Mouse (Mus musculus) midbrain, postnatal 0 days (tissue): ENCODE results near the gene Ap2a1. TPM values are rescaled to one million over a fixed set of nuclear protein-coding genes. Genes with fewer than 3 reads are reported as not detected.

Source experiments
- ATAC-seq: fragments of 200-750 bp; cut with Nextera tagmentation; 2 replicates; pipeline ENCODE4 v1.8.0; 2017; ENCODE audit warnings: moderate number of reproducible peaks, mild to moderate bottlenecking, moderate TSS enrichment, moderate library complexity; ENCODE audit not compliant: low FRiP score
- DNase-seq: peaks from one replicate; pipeline ENCODE4 v3.0.0-alpha.2; 2015; ENCODE audit warnings: low spot score
- H3K27ac ChIP-seq: fragments of 300-500 bp; sonication (generic); 2 replicates; pipeline ENCODE4 v1.5.1; 2014; ENCODE audit warnings: low read depth, mild to moderate bottlenecking, low read length, mixed read lengths
- H3K27me3 ChIP-seq: fragments of 300-500 bp; sonication (generic); 2 replicates; pipeline ENCODE4 v1.6.1; 2014; ENCODE audit warnings: low read length, control low read depth, mixed read lengths; ENCODE audit not compliant: insufficient read depth
- H3K36me3 ChIP-seq: fragments of 300-500 bp; sonication (generic); 2 replicates; pipeline ENCODE4 v1.6.1; 2014; ENCODE audit warnings: low read length, control low read depth, mixed read lengths; ENCODE audit not compliant: insufficient read depth
- H3K4me1 ChIP-seq: fragments of 300-500 bp; sonication (generic); 2 replicates; pipeline ENCODE4 v1.6.1; 2014; ENCODE audit warnings: mild to moderate bottlenecking, control low read depth, antibody characterized with exemption, low read length, mixed read lengths; ENCODE audit not compliant: insufficient read depth
- H3K4me2 ChIP-seq: fragments of 300-500 bp; sonication (generic); 2 replicates; pipeline ENCODE4 v1.6.1; 2014; ENCODE audit warnings: low read depth, mild to moderate bottlenecking, low read length, mixed read lengths; ENCODE audit not compliant: poor library complexity, severe bottlenecking
- H3K4me3 ChIP-seq: fragments of 300-500 bp; sonication (generic); 2 replicates; pipeline ENCODE4 v1.5.1; 2014; ENCODE audit warnings: low read depth, mild to moderate bottlenecking, low read length, moderate library complexity
- H3K9ac ChIP-seq: fragments of 300-500 bp; sonication (generic); replicated peaks from 2 replicates; pipeline ENCODE4 v1.6.1; 2014; ENCODE audit warnings: mild to moderate bottlenecking, low read length, moderate library complexity, mixed read lengths; ENCODE audit not compliant: poor library complexity, severe bottlenecking
- H3K9me3 ChIP-seq: fragments of 300-500 bp; sonication (generic); 2 replicates; pipeline ENCODE4 v1.6.1; 2016; ENCODE audit warnings: low read length, control low read depth
- CTCF ChIP-seq: IDR thresholded peaks from 2 replicates; pipeline ENCODE4 v1.5.1; 2016; ENCODE audit warnings: antibody characterized with exemption, mild to moderate bottlenecking
- WGBS: fragments of 180-500 bp; shearing (Covaris S2); extraction: QIAGEN DNeasy Blood & Tissue Kit; methylation state at CpG from one replicate; pipeline ENCODE4 v1.1.7; 2014; 5-methylcytosine and 5-hydroxymethylcytosine counted together
- polyA plus RNA-seq: library from polyadenylated mRNA; unstranded; fragments of >200 nt; fragmentation: Nextera tagmentation; extraction: Ambion mirVana; gene quantifications from 2 replicates; pipeline ENCODE4 v1.2.1, GENCODE M21; 2015
- total RNA-seq: library from RNA; depleted of rRNA; stranded (reverse); fragments of >200 nt; gene quantifications from 2 replicates; pipeline ENCODE4 v1.2.3, GENCODE M21; 2014

Gene Ap2a1
- total and polyA plus RNA-seq, 2 experiments from 2014 or later: 129 to 238 TPM

DNA sequence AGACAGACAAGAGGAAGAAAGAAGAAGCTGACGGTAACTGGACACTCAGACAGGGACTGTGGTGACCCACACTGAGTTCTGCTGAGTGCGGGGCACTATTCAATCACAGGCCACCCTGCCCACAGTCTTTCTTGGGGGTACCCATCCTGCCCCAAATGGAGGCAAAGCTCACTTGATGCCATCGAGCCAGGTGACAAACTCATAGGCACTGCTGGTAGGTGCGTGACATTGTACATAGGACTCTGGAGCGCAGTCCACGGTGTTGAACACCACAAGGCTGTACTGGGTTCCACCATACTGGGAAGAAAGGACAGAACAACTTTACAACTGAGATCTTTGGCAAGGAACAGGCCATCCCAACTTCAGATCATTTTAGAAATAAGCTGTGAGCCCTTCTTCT is 37.7 kb downstream of the Ap2a1 start:
- H3K9ac ChIP-seq: peak overlapping the region; percentile 82
- whole genome bisulfite sequencing: 9% methylated on average over 6 of the region's 6 CpGs
- H3K27me3 ChIP-seq: no peaks in the 10 kb centered on the region
- H3K4me2 ChIP-seq: peak overlapping the region; percentile 93
- H3K36me3 ChIP-seq: peaks cover 12% of the 10 kb centered on the region; the same call in 1 of the 2 replicates
- H3K4me1 ChIP-seq: peaks cover 25% of the 10 kb centered on the region
- DNase-seq: no peak
- H3K27ac ChIP-seq: peak overlapping the region; percentile 98
- peak overlapping the region; percentile 87 for H3K4me3 ChIP-seq
- no peaks in the 10 kb centered on the region for H3K9me3 ChIP-seq
- no peak for ATAC-seq
- no peak for TF ChIP-seq CTCF

DNA sequence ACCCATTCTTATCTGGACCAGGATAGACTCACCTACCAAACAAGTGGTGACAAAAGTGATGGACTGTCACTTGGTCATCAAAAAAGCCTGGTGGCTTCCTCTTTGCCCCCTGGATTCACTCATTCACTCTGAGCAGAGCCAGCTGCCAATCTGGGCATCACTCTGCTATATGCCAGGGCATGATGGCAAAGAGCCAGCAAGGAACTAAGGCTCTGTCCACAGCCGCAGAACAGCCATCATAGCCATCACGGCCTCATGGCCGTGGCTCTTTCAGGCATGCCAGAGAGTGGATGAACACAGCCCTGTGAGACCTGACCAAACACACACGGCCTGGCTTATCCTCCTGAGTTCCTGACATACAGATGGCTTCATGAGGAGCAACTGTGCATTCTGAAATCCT is 38.6 kb downstream of the Ap2a1 start:
- 0 out of 2 replicates have a peak overlapping the region, but pooled peaks have one; percentile 18 for H3K27ac ChIP-seq
- no peaks in the 10 kb centered on the region for H3K9me3 ChIP-seq
- H3K9ac ChIP-seq: peak overlapping the region; percentile 82
- no peak for TF ChIP-seq CTCF
- peak overlapping the region; percentile 87 for H3K4me3 ChIP-seq
- H3K36me3 ChIP-seq: peaks cover 19% of the 10 kb centered on the region; the same call in 1 of the 2 replicates
- H3K27me3 ChIP-seq: no peaks in the 10 kb centered on the region
- H3K4me1 ChIP-seq: peaks cover 24% of the 10 kb centered on the region
- peak; percentile 50 for DNase-seq
- peak overlapping the region; percentile 93 for H3K4me2 ChIP-seq
- WGBS: 48% methylated on average over 4 of the region's 4 CpGs
- no peak for ATAC-seq

DNA sequence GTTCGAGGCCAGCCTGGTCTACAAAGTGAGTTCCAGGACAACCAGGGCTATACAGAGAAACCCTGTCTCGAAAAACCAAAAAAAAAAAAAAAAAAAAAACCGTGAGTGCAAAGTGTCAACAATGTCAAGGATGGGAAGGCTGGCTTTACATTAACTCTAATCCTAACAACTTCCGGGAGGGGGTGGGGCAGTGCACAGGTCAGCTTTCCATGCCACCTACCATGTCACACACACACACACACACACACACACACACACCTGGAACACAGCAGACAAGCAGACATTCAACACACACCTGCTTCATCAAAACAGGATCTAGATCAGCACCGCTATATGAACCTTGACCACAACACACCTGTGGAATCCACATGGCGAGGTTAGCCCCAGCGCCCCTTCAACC is 39.1 kb downstream of the Ap2a1 start:
- H3K4me2 ChIP-seq: peak overlapping the region; percentile 93
- H3K36me3 ChIP-seq: peaks cover 24% of the 10 kb centered on the region; the same call in 1 of the 2 replicates
- DNase-seq (no peak), ATAC-seq (no peak)
- no peaks in the 10 kb centered on the region for H3K9me3 ChIP-seq
- WGBS: 86% methylated on average over 6 of the region's 7 CpGs
- no peak for TF ChIP-seq CTCF
- peaks cover 23% of the 10 kb centered on the region for H3K4me1 ChIP-seq
- H3K27me3 ChIP-seq: no peaks in the 10 kb centered on the region
- peak overlapping the region; percentile 87; the same call in 1 of the 2 replicates for H3K4me3 ChIP-seq
- H3K9ac ChIP-seq: no peak overlapping the region
- H3K27ac ChIP-seq: no peak overlapping the region

DNA sequence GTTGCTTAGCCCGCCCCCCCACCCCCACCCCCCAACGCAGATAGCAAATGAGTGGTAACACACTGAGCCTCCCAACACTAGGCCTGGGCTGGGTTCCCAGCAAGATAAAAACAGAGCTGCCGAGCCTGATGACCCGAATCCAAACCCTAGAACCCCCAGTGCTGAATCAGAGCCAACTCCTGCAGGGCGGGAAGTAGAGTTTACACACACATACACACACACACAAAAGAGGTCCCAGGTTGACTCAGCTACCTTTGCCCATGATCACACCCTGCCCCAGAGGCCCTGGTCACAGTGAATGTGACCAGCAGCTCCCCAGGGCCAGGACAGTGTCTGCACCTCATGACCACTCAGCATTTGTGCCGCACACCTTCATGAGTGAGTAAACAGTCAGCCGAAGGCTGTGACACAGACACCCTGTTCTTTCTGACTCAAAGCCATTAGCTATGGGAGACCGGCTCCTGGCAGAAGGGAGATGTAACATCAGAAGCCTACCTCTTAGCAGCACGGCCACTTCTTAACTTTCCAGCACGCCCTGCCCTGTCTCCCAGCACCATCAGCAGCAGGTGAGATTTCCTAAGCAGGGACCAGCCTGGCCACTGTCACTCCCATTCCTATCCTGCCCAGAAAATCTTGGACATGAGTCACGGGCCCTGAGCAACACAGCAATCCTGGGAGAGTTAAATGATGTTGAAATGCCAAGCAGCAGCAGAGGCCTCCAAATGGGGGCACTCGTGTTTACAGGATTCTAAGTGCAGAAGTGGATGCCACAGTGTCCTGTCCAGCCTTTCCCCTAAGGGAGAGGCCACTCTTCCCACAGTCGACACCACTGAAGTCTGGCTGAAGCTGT is 40.8 kb downstream of the Ap2a1 start:
- ATAC-seq (no peak), DNase-seq (no peak)
- Histone ChIP-seq H3K27me3 (no peaks in the 10 kb centered on the region), H3K9me3 (no peaks in the 10 kb centered on the region), H3K4me3 (no peak overlapping the region), H3K4me1 (peaks cover 16% of the 10 kb centered on the region), H3K27ac (no peak overlapping the region), H3K9ac (no peak overlapping the region), H3K36me3 (peaks cover 38% of the 10 kb centered on the region), H3K4me2 (no peak overlapping the region)
- WGBS: 78% methylated on average over 13 of the region's 13 CpGs
- TF ChIP-seq CTCF: no peak

DNA sequence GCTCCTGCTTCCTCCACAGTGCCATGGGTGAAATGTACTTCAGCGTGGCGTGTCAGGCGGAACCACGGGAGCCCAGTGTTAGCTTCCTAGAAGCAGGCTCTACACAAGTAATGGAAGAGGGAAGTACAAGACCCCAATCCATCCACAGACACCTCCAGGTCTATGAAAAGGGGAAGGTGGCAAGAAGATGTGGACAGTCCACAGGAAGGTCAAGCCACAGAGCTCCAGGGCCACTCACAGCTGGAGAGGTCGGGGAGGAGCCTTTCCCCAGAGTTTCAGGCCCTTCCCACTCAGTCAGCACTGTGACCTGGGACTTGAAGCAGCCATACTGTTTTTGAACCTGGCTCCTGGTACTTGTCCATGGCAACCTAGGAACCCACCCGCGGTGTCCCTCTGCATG is 42.3 kb downstream of the Ap2a1 start:
- DNase-seq: no peak
- no peaks in the 10 kb centered on the region for H3K27me3 ChIP-seq
- H3K27ac ChIP-seq: no peak overlapping the region
- H3K9ac ChIP-seq: no peak overlapping the region
- no peak overlapping the region for H3K4me2 ChIP-seq
- no peak overlapping the region for H3K4me3 ChIP-seq
- peaks cover 14% of the 10 kb centered on the region for H3K4me1 ChIP-seq
- WGBS: 91% methylated on average over 7 of the region's 7 CpGs
- no peak for TF ChIP-seq CTCF
- no peak for ATAC-seq
- no peaks in the 10 kb centered on the region for H3K9me3 ChIP-seq
- peaks cover 51% of the 10 kb centered on the region for H3K36me3 ChIP-seq

DNA sequence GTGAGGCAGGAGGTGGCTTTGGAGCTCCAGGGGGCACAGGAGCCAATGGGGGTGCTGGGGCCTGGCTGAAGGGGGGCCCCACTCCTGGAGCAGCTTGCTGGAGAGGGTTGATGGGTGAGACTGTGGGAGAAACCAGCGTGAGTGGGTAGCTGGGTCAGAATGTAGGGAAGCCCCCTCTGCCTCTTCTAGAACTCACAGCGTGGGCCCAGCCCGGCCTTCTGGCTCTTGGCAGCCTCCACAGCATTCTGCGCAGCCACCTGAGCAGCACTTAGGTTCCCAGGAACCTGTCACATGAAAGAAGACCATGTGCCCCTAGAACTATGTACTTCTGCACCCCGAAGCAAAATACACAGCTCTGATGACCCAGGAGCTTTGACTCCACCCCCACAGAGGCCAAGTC is 44.7 kb downstream of the Ap2a1 start:
- no peak overlapping the region for H3K4me3 ChIP-seq
- DNase-seq: no peak
- H3K36me3 ChIP-seq: peaks cover 74% of the 10 kb centered on the region
- H3K4me1 ChIP-seq: no peaks in the 10 kb centered on the region
- H3K27ac ChIP-seq: no peak overlapping the region
- no peak overlapping the region for H3K4me2 ChIP-seq
- WGBS: 91% methylated on average over 4 of the region's 5 CpGs
- TF ChIP-seq CTCF: no peak
- no peak for ATAC-seq
- H3K27me3 ChIP-seq: no peaks in the 10 kb centered on the region
- H3K9me3 ChIP-seq: no peaks in the 10 kb centered on the region
- no peak overlapping the region for H3K9ac ChIP-seq
